Mouse (Mus musculus) bone marrow, adult 2 months (tissue): Measurements from ENCODE around the gene Nav2. TPM values are rescaled to one million over a fixed set of nuclear protein-coding genes. Genes with fewer than 3 reads are reported as not detected.

Experiments used
- H3K27ac ChIP-seq: fragments of 200-500 bp; 2 replicates; pipeline ENCODE4 v1.5.1; 2012; ENCODE audit warnings: low read depth, mild to moderate bottlenecking, control low read depth, inconsistent platforms, low read length; ENCODE audit not compliant: control insufficient read depth, poor library complexity, insufficient read depth
- H3K4me1 ChIP-seq: fragments of 200-500 bp; 2 replicates; pipeline ENCODE4 v1.6.1; 2011; ENCODE audit warnings: low read length; ENCODE audit not compliant: control insufficient read depth, insufficient read depth
- H3K4me3 ChIP-seq: fragments of 200-500 bp; replicated peaks from 2 replicates; pipeline ENCODE3; 2011; ENCODE audit warnings: mild to moderate bottlenecking, low read depth, low read length, control low read depth; ENCODE audit not compliant: control insufficient read depth
- CTCF ChIP-seq: fragments of 200-500 bp; IDR thresholded peaks from 2 replicates; pipeline ENCODE4 v1.5.1; 2011; ENCODE audit warnings: low read length, control low read depth; ENCODE audit not compliant: control insufficient read depth, insufficient read depth
- POLR2A ChIP-seq: fragments of 200-500 bp; IDR thresholded peaks from 2 replicates; pipeline ENCODE4 v1.6.1; 2011; ENCODE audit warnings: low read depth, mild to moderate bottlenecking, control low read depth, low read length, borderline replicate concordance; ENCODE audit not compliant: control insufficient read depth
- WGBS: fragments of 180-500 bp; shearing (Covaris S2); methylation state at CpG from one replicate; pipeline ENCODE4 v1.1.7; 2018; 5-methylcytosine and 5-hydroxymethylcytosine counted together
- polyA plus RNA-seq: library from polyadenylated mRNA; stranded (reverse); fragments of >200 nt; gene quantifications from 2 replicates; pipeline ENCODE4 v1.2.4, GENCODE M21; 2011; ENCODE audit warnings: low replicate concordance; ENCODE audit not compliant: missing spikeins, insufficient read depth, insufficient read length

The Nav2 gene
- polyA plus RNA-seq, 1 experiment: 8.5 TPM

DNA sequence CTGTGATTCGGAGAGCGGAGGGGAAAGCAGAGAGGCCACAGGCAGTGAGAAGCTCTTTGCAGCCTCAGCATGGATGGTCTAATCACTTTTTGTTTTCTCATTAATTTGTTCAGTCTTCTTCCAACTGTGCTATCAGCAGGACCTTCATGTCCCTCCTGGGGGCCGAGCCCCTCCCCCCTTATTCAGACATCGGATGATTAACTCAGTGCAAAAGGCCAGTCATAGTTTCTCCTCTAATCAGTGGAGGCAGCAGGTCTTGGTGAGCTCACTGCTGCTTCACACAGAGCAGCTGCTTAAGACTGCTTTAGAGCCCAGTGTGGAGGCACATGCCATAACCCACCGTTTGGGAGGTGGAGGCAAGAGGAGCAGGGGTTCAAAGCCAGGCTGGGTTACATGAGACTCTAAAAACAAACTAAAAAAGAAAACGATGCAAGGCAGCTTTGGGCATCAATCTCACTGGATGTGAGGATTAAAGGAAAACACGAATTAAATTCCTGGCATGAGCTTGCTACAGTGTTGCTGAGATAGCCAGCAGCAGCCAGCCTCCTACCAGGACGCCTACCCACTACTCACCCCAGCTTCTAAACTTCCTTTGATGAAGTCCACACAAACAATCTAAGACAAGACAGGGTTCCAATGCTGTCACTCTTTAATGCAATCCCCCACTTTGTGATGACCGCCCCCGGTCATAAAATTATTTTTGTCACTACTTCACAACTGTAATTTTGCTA is 120.9 kb downstream of the Nav2 start:
- 65% methylated on average over 10 of the region's 10 CpGs for WGBS
- no peak for TF ChIP-seq POLR2A
- TF ChIP-seq CTCF: no peak
- Histone ChIP-seq H3K27ac (no peak overlapping the region), H3K4me3 (no peak overlapping the region), H3K4me1 (no peaks in the 10 kb centered on the region)

DNA sequence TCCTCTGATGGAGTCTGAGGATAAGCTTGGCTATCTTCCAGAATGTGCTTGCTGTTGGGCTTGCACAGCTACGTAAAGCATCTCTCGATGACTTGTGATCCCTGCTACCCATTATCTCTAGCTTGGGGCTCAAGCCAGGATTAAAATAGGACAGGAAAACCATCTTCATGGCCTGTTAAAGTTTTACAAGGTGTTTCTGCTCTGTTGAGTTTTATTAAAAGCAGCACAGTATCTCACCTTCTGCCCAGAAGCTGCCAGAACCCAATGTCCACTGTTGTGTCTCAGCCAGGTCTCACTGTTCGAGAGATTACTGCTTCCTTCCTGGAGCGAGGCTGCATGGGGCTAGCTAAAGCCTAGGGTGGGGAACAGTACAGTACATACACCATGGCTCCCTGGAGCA is 123.7 kb downstream of the Nav2 start:
- no peak overlapping the region for H3K4me3 ChIP-seq
- WGBS: 69% methylated on average over 4 of the region's 4 CpGs
- no peak for TF ChIP-seq POLR2A

GRCm38 (mm10) chr7:49034253-49034652 is 125.7 kb downstream of the Nav2 start:
- Histone ChIP-seq H3K27ac (no peak overlapping the region), H3K4me1 (no peaks in the 10 kb centered on the region), H3K4me3 (no peak overlapping the region)
- no peak for TF ChIP-seq CTCF
- no peak for TF ChIP-seq POLR2A
- WGBS: 79% methylated on average over 2 of the region's 2 CpGs

More for the DNA sequence above, 123.7 kb downstream of the Nav2 start:
- H3K27ac ChIP-seq: no peak overlapping the region
- no peaks in the 10 kb centered on the region for H3K4me1 ChIP-seq

DNA sequence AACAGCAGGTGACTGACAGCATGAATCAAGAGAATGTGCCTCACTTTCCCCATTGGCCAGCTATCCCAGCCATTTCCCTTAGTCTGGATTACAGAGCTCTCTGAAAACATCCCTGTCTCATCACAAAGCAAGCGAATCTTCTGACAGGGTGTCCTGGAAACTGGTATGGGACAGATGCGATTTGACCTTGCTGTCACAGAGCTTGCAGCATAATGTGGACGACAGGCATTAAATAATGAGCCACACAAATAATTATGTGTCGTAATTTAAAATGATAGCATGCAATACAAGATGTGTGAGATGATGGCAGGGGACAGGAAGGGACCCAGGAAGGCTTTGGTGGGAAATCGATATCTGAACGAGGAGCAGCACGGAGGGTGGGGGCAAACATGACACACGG is 131.6 kb downstream of the Nav2 start:
- TF ChIP-seq CTCF (no peak), POLR2A (no peak)
- WGBS: 76% methylated on average over 8 of the region's 8 CpGs

GRCm38 (mm10) chr7:49041334-49042070 is 133.0 kb downstream of the Nav2 start:
- TF ChIP-seq POLR2A (no peak), CTCF (no peak)
- H3K4me3 ChIP-seq: no peak overlapping the region
- WGBS: 69% methylated on average over 4 of the region's 4 CpGs
- H3K4me1 ChIP-seq: no peaks in the 10 kb centered on the region
- no peak overlapping the region for H3K27ac ChIP-seq

More for the DNA sequence above, 131.6 kb downstream of the Nav2 start:
- Histone ChIP-seq H3K4me3 (no peak overlapping the region), H3K27ac (no peak overlapping the region), H3K4me1 (no peaks in the 10 kb centered on the region)

GRCm38 (mm10) chr7:49045499-49046346 is 137.2 kb downstream of the Nav2 start:
- WGBS: 69% methylated on average over 6 of the region's 6 CpGs
- TF ChIP-seq POLR2A: no peak
- no peak for TF ChIP-seq CTCF
- Histone ChIP-seq H3K27ac (no peak overlapping the region), H3K4me3 (no peak overlapping the region), H3K4me1 (no peaks in the 10 kb centered on the region; the same call in 1 of the 2 replicates)

GRCm38 (mm10) chr7:49046347-49046989 is 138.0 kb downstream of the Nav2 start:
- TF ChIP-seq CTCF: no peak
- no peak for TF ChIP-seq POLR2A
- H3K4me1 ChIP-seq: no peaks in the 10 kb centered on the region; the same call in 1 of the 2 replicates
- no peak overlapping the region for H3K27ac ChIP-seq
- no peak overlapping the region for H3K4me3 ChIP-seq
- WGBS: 25% methylated on average over 6 of the region's 6 CpGs

- no peak overlapping the region for H3K27ac ChIP-seq
- no peak overlapping the region for H3K4me3 ChIP-seq
- TF ChIP-seq CTCF (no peak), POLR2A (no peak)
- WGBS: 16% methylated on average over 8 of the region's 8 CpGs
- H3K4me1 ChIP-seq: no peaks in the 10 kb centered on the region; the same call in 1 of the 2 replicates
Observed at GRCm38 (mm10) chr7:49047336-49047735, 138.8 kb downstream of the Nav2 start.
